Mouse (Mus musculus) kidney, postnatal 0 days (tissue): ENCODE results near the gene Sco2. TPM values are rescaled to one million over a fixed set of nuclear protein-coding genes. Genes with fewer than 3 reads are reported as not detected.

Source experiments
- ATAC-seq: fragments of 200-750 bp; cut with Nextera tagmentation; replicated peaks from 2 replicates; pipeline ENCODE4 v1.8.0; 2017; ENCODE audit warnings: low read depth, moderate number of reproducible peaks, moderate TSS enrichment, moderate library complexity; ENCODE audit not compliant: low FRiP score
- DNase-seq: peaks from one replicate; pipeline ENCODE4 v3.0.0-alpha.2; 2016; ENCODE audit warnings: low spot score
- H3K27ac ChIP-seq: fragments of 300-500 bp; sonication (generic); 2 replicates; pipeline ENCODE4 v1.5.1; 2014; ENCODE audit warnings: mild to moderate bottlenecking
- H3K27me3 ChIP-seq: fragments of 300-500 bp; sonication (generic); 2 replicates; pipeline ENCODE4 v1.6.1; 2014; ENCODE audit warnings: low read length, mixed read lengths; ENCODE audit not compliant: insufficient read depth
- H3K36me3 ChIP-seq: fragments of 300-500 bp; sonication (generic); 2 replicates; pipeline ENCODE4 v1.6.1; 2014; ENCODE audit warnings: low read length, mixed read lengths; ENCODE audit not compliant: insufficient read depth
- H3K4me1 ChIP-seq: fragments of 300-500 bp; sonication (generic); replicated peaks from 2 replicates; pipeline ENCODE4 v1.6.1; 2014; ENCODE audit warnings: antibody characterized with exemption, low read length, mixed read lengths; ENCODE audit not compliant: insufficient read depth
- H3K4me2 ChIP-seq: fragments of 300-500 bp; sonication (generic); 2 replicates; pipeline ENCODE4 v1.6.1; 2014; ENCODE audit warnings: mild to moderate bottlenecking, low read length, moderate library complexity, mixed read lengths
- H3K4me3 ChIP-seq: fragments of 300-500 bp; sonication (generic); replicated peaks from 2 replicates; pipeline ENCODE4 v1.5.1; 2014; ENCODE audit warnings: low read depth, low read length
- H3K9ac ChIP-seq: fragments of 300-500 bp; sonication (generic); 2 replicates; pipeline ENCODE4 v1.6.1; 2014; ENCODE audit warnings: low read depth, low read length
- H3K9me3 ChIP-seq: fragments of 300-500 bp; sonication (generic); replicated peaks from 2 replicates; pipeline ENCODE4 v1.6.1; 2016; ENCODE audit warnings: low read length, inconsistent platforms, mixed read lengths
- CTCF ChIP-seq: IDR thresholded peaks from 2 replicates; pipeline ENCODE4 v1.5.1; 2016; ENCODE audit warnings: antibody characterized with exemption, low read depth, mild to moderate bottlenecking, moderate library complexity
- WGBS: fragments of 180-500 bp; shearing (Covaris S2); extraction: QIAGEN DNeasy Blood & Tissue Kit; methylation state at CpG from one replicate; pipeline ENCODE4 v1.1.7; 2014; 5-methylcytosine and 5-hydroxymethylcytosine counted together
- polyA plus RNA-seq: library from polyadenylated mRNA; unstranded; fragments of >200 nt; fragmentation: Nextera tagmentation; extraction: Ambion mirVana; gene quantifications from 2 replicates; pipeline ENCODE4 v1.2.1, GENCODE M21; 2015

The Sco2 gene
- polyA plus RNA-seq, 1 experiment from 2014 or later: 11.7 TPM

GRCm38 (mm10) chr15:89363051-89363450, 10.6 kb downstream of the Sco2 start:
- DNase-seq: no peak
- no peak overlapping the region for H3K9ac ChIP-seq
- H3K36me3 ChIP-seq: peaks cover 58% of the 10 kb centered on the region
- no peak overlapping the region for H3K4me2 ChIP-seq
- no peak overlapping the region for H3K4me3 ChIP-seq
- ATAC-seq: no peak
- TF ChIP-seq CTCF: no peak
- H3K27ac ChIP-seq: no peak overlapping the region
- H3K4me1 ChIP-seq: no peaks in the 10 kb centered on the region
- H3K9me3 ChIP-seq: no peaks in the 10 kb centered on the region
- no peaks in the 10 kb centered on the region for H3K27me3 ChIP-seq
- WGBS: 87% methylated on average over 7 of the region's 7 CpGs

GRCm38 (mm10) chr15:89358784-89359183, 14.9 kb downstream of the Sco2 start:
- no peak for ATAC-seq

DNA sequence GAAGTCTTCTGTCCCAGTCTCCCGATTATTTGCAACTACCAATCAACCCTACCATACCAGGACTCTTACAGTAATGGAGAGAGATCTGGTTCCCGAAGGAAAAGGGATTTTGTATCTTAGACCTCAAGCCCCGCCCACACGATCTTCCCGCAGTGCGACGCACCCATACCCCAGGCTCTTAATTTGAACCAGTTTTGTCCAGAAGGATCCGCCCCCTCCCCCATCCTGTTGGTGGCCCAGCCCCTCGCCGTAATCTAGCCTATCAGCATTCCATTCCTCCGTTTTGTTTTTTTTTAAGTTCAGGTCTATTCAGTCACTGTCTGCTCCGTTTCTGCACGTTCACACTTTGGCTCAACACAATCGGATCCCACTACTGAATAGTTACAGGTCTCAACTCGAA, 17.3 kb downstream of the Sco2 start:
- Histone ChIP-seq H3K9ac (peak overlapping the region; percentile 81), H3K4me1 (no peaks in the 10 kb centered on the region; the same call in 1 of the 2 replicates), H3K36me3 (peaks cover 30% of the 10 kb centered on the region), H3K4me2 (peak overlapping the region; percentile 80), H3K9me3 (no peaks in the 10 kb centered on the region), H3K4me3 (peak overlapping the region; percentile 75), H3K27ac (peak overlapping the region; percentile 87), H3K27me3 (no peaks in the 10 kb centered on the region)
- peak; percentile 98 for DNase-seq
- under 1% methylated on average over 15 of the region's 15 CpGs for WGBS
- ATAC-seq: peak; percentile 68
- no peak for TF ChIP-seq CTCF

More at GRCm38 (mm10) chr15:89358784-89359183, 14.9 kb downstream of the Sco2 start:
- TF ChIP-seq CTCF: no peak
- WGBS: 82% methylated on average over 3 of the region's 3 CpGs
- DNase-seq: no peak
- peaks cover 21% of the 10 kb centered on the region; the same call in 1 of the 2 replicates for H3K36me3 ChIP-seq
- no peaks in the 10 kb centered on the region for H3K9me3 ChIP-seq
- no peak overlapping the region for H3K4me2 ChIP-seq
- H3K9ac ChIP-seq: no peak overlapping the region
- H3K4me3 ChIP-seq: no peak overlapping the region
- no peaks in the 10 kb centered on the region for H3K27me3 ChIP-seq
- H3K27ac ChIP-seq: no peak overlapping the region
- H3K4me1 ChIP-seq: no peaks in the 10 kb centered on the region; the same call in 1 of the 2 replicates

DNA sequence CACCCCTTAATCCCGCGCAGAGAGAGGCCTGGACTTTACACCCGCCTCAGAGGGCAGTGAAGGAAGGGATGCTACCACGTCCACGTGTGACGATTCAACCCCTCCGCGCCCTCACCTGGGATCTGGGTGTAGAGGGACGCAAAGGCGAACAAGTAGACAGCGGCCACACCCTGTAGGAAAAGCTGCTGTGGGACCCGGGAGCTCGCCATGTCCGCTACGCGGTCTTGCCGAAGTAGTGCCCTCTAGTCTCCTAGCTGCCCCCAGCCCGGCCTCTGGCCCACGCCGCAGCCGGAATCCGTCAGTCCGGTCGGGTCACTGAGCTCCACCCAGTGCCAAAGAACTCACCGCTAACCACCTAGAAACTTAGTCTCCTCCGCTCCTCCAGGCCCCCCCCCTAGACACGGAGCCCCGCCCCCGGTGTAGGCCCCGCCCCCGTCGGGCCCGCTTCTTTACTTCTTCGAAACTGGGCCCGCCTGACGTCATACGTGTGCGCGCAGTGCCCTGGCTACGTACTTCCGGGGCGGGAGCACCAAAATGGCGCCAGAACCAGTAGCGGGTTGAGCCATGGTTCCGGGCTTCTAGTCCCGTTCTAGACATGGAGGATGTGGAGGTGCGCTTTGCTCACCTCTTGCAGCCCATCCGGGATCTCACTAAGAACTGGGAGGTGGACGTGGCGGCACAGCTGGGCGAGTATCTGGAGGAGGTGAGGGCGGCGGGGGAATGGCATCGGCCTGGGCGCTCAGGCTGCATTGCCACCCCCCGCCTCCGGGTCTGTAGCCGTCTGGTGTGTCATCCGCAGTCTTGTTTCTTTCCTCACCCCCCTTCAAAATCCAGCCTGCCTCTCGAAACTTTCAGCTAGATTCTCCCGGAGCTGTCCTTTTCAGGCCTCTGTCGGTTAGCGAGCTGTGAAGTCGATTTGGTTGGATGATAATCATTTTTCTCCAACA, 18.1 kb downstream of the Sco2 start, which contains the start of the genes Lmf2 and Ncaph2:
Gene Lmf2, minus strand, starts transcription at position 419 of the 947 bp plus-strand sequence.
Gene Ncaph2, plus strand, starts transcription at position 479 of the 947 bp plus-strand sequence.
- under 1% methylated on average over 64 of the region's 64 CpGs for WGBS
- Histone ChIP-seq H3K9me3 (no peaks in the 10 kb centered on the region), H3K27me3 (no peaks in the 10 kb centered on the region), H3K36me3 (peaks cover 31% of the 10 kb centered on the region), H3K4me2 (peak within 1 kb of the TSS; percentile 80), H3K4me1 (no peaks in the 10 kb centered on the region; the same call in 1 of the 2 replicates), H3K9ac (peak within 1 kb of the TSS; percentile 81), H3K27ac (peak within 1 kb of the TSS; percentile 87), H3K4me3 (peak within 1 kb of the TSS; percentile 75)
- ATAC-seq: peak; percentile 88
- TF ChIP-seq CTCF: no peak
- DNase-seq: peak; percentile 97

DNA sequence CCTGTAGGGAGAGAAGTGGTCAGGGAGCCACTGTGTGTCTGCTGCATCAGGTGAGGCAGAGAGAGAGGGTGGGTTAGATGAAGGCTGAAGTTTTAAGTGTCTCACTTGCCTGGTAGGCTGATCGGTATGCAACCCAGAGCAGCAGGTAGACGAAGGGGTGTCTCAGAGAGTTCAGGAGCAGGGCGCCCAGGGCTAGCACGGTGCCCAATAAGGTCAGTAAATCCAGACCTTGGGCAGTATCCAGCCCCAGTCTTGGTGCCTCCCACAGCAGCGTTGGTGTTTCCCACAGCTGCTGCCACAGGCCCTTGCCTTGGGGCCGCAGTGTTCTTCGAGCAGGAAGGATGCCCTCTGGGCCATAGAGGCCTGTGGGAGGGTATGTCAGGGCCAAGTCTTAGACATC, 19.2 kb downstream of the Sco2 start:
- DNase-seq (no peak), ATAC-seq (0 out of 2 replicates have a peak, but pooled peaks have one; percentile 0)
- 62% methylated on average over 7 of the region's 7 CpGs for WGBS
- Histone ChIP-seq H3K9me3 (no peaks in the 10 kb centered on the region), H3K4me1 (no peaks in the 10 kb centered on the region; the same call in 1 of the 2 replicates), H3K27me3 (no peaks in the 10 kb centered on the region), H3K4me3 (peak overlapping the region; percentile 75), H3K36me3 (peaks cover 31% of the 10 kb centered on the region), H3K9ac (peak overlapping the region; percentile 81), H3K4me2 (peak overlapping the region; percentile 74), H3K27ac (no peak overlapping the region)
- no peak for TF ChIP-seq CTCF

DNA sequence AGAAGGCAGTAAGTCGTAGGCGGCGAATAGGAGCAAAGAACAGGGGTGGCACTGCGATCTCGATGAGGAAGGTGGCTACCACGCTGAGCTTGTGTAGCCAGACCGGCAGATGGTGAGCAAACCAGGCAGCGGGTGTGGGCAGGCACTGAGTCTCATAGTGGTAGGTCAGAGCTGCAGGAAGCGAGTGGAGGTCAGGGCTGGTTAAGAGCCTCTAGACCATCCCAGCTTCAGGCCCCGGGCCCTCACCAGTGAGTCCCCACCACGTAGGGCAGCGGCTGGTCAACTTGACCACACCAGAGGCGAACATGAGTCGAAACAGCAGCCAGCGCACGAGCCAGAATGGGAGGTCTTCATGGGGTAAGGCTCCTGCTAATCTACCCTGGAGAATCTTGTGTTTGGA, 19.8 kb downstream of the Sco2 start:
- Histone ChIP-seq H3K4me1 (no peaks in the 10 kb centered on the region; the same call in 1 of the 2 replicates), H3K9me3 (no peaks in the 10 kb centered on the region), H3K36me3 (peaks cover 31% of the 10 kb centered on the region), H3K4me2 (no peak overlapping the region), H3K4me3 (no peak overlapping the region), H3K9ac (no peak overlapping the region), H3K27me3 (no peaks in the 10 kb centered on the region), H3K27ac (no peak overlapping the region)
- ATAC-seq (no peak), DNase-seq (no peak)
- no peak for TF ChIP-seq CTCF
- WGBS: 94% methylated on average over 16 of the region's 16 CpGs
